Mouse (Mus musculus): ENCODE results near the gene Mtnr1a. TPM values are rescaled to one million over a fixed set of nuclear protein-coding genes. Genes with fewer than 3 reads are reported as not detected.

Mtnr1a gene
- polyA plus RNA-seq, 1 experiment from 2014 or later, result not detected

GRCm38 (mm10) chr8:45093599-45093998 lies 24.7 kb downstream of the Mtnr1a start:
- H3K9me3 ChIP-seq (ENCODE audit: low read length), result no peaks in the 10 kb centered on the region
- no peak for ATAC-seq (ENCODE audit: low FRiP score, low TSS enrichment)
- no peak overlapping the region for H3K4me3 ChIP-seq (ENCODE audit: low read length)
- H3K27ac ChIP-seq (ENCODE audit: low read length), result no peak overlapping the region
- H3K4me1 ChIP-seq (ENCODE audit: insufficient read depth, low read length), result no peaks in the 10 kb centered on the region
- 67% methylated on average over 3 of the region's 3 CpGs for WGBS
- no peaks in the 10 kb centered on the region for H3K36me3 ChIP-seq (ENCODE audit: insufficient read depth, low read length)
- H3K4me2 ChIP-seq (replicated peaks; ENCODE audit: low read depth, low read length), result no peak overlapping the region
- no peak overlapping the region for H3K9ac ChIP-seq (replicated peaks; ENCODE audit: low read length)
- no peaks in the 10 kb centered on the region for H3K27me3 ChIP-seq (ENCODE audit: insufficient read depth, low read length)

GRCm38 (mm10) chr8:45109371-45110063 lies 40.6 kb downstream of the Mtnr1a start:
- Histone ChIP-seq H3K9me3 (ENCODE audit: low read length) (no peaks in the 10 kb centered on the region), H3K27me3 (ENCODE audit: insufficient read depth, low read length) (peaks cover 10% of the 10 kb centered on the region; the same call in 1 of the 2 replicates), H3K4me1 (ENCODE audit: insufficient read depth, low read length) (peaks cover 12% of the 10 kb centered on the region), H3K9ac (replicated peaks; ENCODE audit: low read length) (no peak overlapping the region), H3K36me3 (ENCODE audit: insufficient read depth, low read length) (no peaks in the 10 kb centered on the region), H3K4me3 (ENCODE audit: low read length) (peak overlapping the region; percentile 38), H3K4me2 (replicated peaks; ENCODE audit: low read depth, low read length) (peak overlapping the region; percentile 59), H3K27ac (ENCODE audit: low read length) (no peak overlapping the region)
- peak; percentile 84; the same call in 1 of the 2 replicates for ATAC-seq (ENCODE audit: low FRiP score, low TSS enrichment)
- WGBS, result 26% methylated on average over 13 of the region's 13 CpGs

- H3K9me3 ChIP-seq (ENCODE audit: low read length), result no peaks in the 10 kb centered on the region
- 7% methylated on average over 16 of the region's 16 CpGs for WGBS
Measured at GRCm38 (mm10) chr8:45110064-45110812, 41.3 kb downstream of the Mtnr1a start.

DNA sequence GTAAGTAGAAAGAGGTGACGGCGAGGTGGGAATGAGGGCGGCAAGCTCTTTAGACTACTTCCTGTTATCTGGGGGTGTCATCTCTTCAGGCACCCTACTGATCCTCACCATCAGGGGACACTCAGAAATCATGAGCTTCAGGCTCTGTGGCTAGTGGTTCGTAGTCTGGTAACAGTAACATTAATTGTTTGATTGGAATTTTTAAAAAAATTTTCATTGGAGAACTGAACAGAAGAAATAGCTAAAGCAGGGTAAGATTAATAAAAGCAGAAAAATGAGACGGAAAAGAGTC lies 41.8 kb downstream of the Mtnr1a start:
- Histone ChIP-seq H3K4me2 (replicated peaks; ENCODE audit: low read depth, low read length) (peak overlapping the region; percentile 59; the same call in 1 of the 2 replicates), H3K4me1 (ENCODE audit: insufficient read depth, low read length) (peaks cover 12% of the 10 kb centered on the region), H3K27ac (ENCODE audit: low read length) (no peak overlapping the region), H3K36me3 (ENCODE audit: insufficient read depth, low read length) (no peaks in the 10 kb centered on the region), H3K4me3 (ENCODE audit: low read length) (peak overlapping the region; percentile 38; the same call in 1 of the 2 replicates), H3K9me3 (ENCODE audit: low read length) (no peaks in the 10 kb centered on the region), H3K9ac (replicated peaks; ENCODE audit: low read length) (no peak overlapping the region), H3K27me3 (ENCODE audit: insufficient read depth, low read length) (peaks cover 10% of the 10 kb centered on the region; the same call in 1 of the 2 replicates)
- no peak for ATAC-seq (ENCODE audit: low FRiP score, low TSS enrichment)
- WGBS, result 45% methylated on average over 5 of the region's 5 CpGs

More at GRCm38 (mm10) chr8:45110064-45110812, 41.3 kb downstream of the Mtnr1a start:
- Histone ChIP-seq H3K4me2 (replicated peaks; ENCODE audit: low read depth, low read length) (peak overlapping the region; percentile 59), H3K27me3 (ENCODE audit: insufficient read depth, low read length) (peaks cover 10% of the 10 kb centered on the region; the same call in 1 of the 2 replicates), H3K27ac (ENCODE audit: low read length) (no peak overlapping the region), H3K4me3 (ENCODE audit: low read length) (peak overlapping the region; percentile 38), H3K4me1 (ENCODE audit: insufficient read depth, low read length) (peaks cover 12% of the 10 kb centered on the region), H3K36me3 (ENCODE audit: insufficient read depth, low read length) (no peaks in the 10 kb centered on the region), H3K9ac (replicated peaks; ENCODE audit: low read length) (no peak overlapping the region)
- ATAC-seq (ENCODE audit: low FRiP score, low TSS enrichment), result no peak

DNA sequence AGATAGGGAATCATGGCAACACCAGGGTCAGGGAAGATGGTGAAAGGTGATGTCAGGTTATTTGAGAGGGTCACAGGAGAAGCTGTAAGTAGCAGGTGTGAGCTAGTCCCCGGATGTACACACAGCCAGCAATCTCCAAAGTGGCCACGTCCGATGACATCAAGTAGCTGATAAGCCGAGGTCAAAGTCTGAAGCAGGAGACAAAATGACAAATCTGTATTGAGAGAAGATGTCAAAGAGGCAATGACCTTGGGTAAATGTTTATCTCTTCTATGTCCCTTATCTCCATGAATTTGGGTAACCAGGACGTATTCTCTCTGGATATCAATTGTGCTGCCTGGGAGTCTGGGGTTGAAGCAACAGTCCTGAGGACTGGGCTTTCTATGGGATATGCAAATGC lies 42.9 kb downstream of the Mtnr1a start:
- 83% methylated on average over 5 of the region's 5 CpGs for WGBS
- peaks cover 12% of the 10 kb centered on the region for H3K4me1 ChIP-seq (ENCODE audit: insufficient read depth, low read length)
- no peak overlapping the region for H3K4me3 ChIP-seq (ENCODE audit: low read length)
- no peak overlapping the region for H3K27ac ChIP-seq (ENCODE audit: low read length)
- no peak overlapping the region for H3K9ac ChIP-seq (replicated peaks; ENCODE audit: low read length)
- no peak for ATAC-seq (ENCODE audit: low FRiP score, low TSS enrichment)
- no peak overlapping the region for H3K4me2 ChIP-seq (replicated peaks; ENCODE audit: low read depth, low read length)
- H3K36me3 ChIP-seq (ENCODE audit: insufficient read depth, low read length), result no peaks in the 10 kb centered on the region
- peaks cover 10% of the 10 kb centered on the region; the same call in 1 of the 2 replicates for H3K27me3 ChIP-seq (ENCODE audit: insufficient read depth, low read length)
- H3K9me3 ChIP-seq (ENCODE audit: low read length), result no peaks in the 10 kb centered on the region

- H3K4me2 ChIP-seq (replicated peaks; ENCODE audit: low read depth, low read length), result no peak overlapping the region
- no peak overlapping the region for H3K4me3 ChIP-seq (ENCODE audit: low read length)
- no peak overlapping the region for H3K27ac ChIP-seq (ENCODE audit: low read length)
- no peaks in the 10 kb centered on the region for H3K4me1 ChIP-seq (ENCODE audit: insufficient read depth, low read length)
- H3K36me3 ChIP-seq (ENCODE audit: insufficient read depth, low read length), result no peaks in the 10 kb centered on the region
- no peaks in the 10 kb centered on the region for H3K27me3 ChIP-seq (ENCODE audit: insufficient read depth, low read length)
- no peak for ATAC-seq (ENCODE audit: low FRiP score, low TSS enrichment)
- no peak overlapping the region for H3K9ac ChIP-seq (replicated peaks; ENCODE audit: low read length)
- WGBS, result 82% methylated on average over 3 of the region's 3 CpGs
- H3K9me3 ChIP-seq (ENCODE audit: low read length), result no peaks in the 10 kb centered on the region
Measured at GRCm38 (mm10) chr8:45117588-45117987, 48.7 kb downstream of the Mtnr1a start.

GRCm38 (mm10) chr8:45125680-45126079 lies 56.7 kb downstream of the Mtnr1a start:
- Histone ChIP-seq H3K36me3 (ENCODE audit: insufficient read depth, low read length) (no peaks in the 10 kb centered on the region), H3K4me1 (ENCODE audit: insufficient read depth, low read length) (no peaks in the 10 kb centered on the region), H3K9me3 (ENCODE audit: low read length) (no peaks in the 10 kb centered on the region), H3K27me3 (ENCODE audit: insufficient read depth, low read length) (no peaks in the 10 kb centered on the region), H3K4me3 (ENCODE audit: low read length) (no peak overlapping the region), H3K4me2 (replicated peaks; ENCODE audit: low read depth, low read length) (no peak overlapping the region), H3K9ac (replicated peaks; ENCODE audit: low read length) (no peak overlapping the region), H3K27ac (ENCODE audit: low read length) (no peak overlapping the region)
- 65% methylated on average over 5 of the region's 5 CpGs for WGBS
- ATAC-seq (ENCODE audit: low FRiP score, low TSS enrichment), result no peak

Other genes starting within 250 kb of the Mtnr1a start
- 19.9 and 20.9 TPM in 2 replicates for gene Fat1, start 133.7 kb upstream of the Mtnr1a start, polyA plus RNA-seq (2015; fragmentation: Nextera tagmentation; extraction: Ambion mirVana)
- gene F11, start 192.9 kb downstream of the Mtnr1a start, polyA plus RNA-seq (2015; fragmentation: Nextera tagmentation; extraction: Ambion mirVana), result 0.08 and 0.11 TPM in 2 replicates
- 0.08 and 0.22 TPM in 2 replicates for gene Klkb1, start 225.7 kb downstream of the Mtnr1a start, polyA plus RNA-seq (2015; fragmentation: Nextera tagmentation; extraction: Ambion mirVana)
- 0.28 TPM in 1 of 2 replicates, not detected in the other for gene Gm45753, start 239.3 kb downstream of the Mtnr1a start, polyA plus RNA-seq (2015; fragmentation: Nextera tagmentation; extraction: Ambion mirVana)

Measured in kidney, embryonic 16.5 days (tissue).